Mouse (Mus musculus) embryonic fibroblast, embryonic 13.5 days (primary cell): Measurements from ENCODE around the gene Mgea5.

Experiments used
- CTCF ChIP-seq: IDR thresholded peaks from 2 replicates; pipeline ENCODE4 v1.5.1; 2011; ENCODE audit warnings: mild to moderate bottlenecking, control low read depth, low read length, moderate library complexity, borderline replicate concordance; ENCODE audit not compliant: insufficient read depth
- POLR2A ChIP-seq: IDR thresholded peaks from 2 replicates; pipeline ENCODE4 v1.6.1; 2011; ENCODE audit warnings: low read depth, mild to moderate bottlenecking, control low read depth, low read length, moderate library complexity

DNA sequence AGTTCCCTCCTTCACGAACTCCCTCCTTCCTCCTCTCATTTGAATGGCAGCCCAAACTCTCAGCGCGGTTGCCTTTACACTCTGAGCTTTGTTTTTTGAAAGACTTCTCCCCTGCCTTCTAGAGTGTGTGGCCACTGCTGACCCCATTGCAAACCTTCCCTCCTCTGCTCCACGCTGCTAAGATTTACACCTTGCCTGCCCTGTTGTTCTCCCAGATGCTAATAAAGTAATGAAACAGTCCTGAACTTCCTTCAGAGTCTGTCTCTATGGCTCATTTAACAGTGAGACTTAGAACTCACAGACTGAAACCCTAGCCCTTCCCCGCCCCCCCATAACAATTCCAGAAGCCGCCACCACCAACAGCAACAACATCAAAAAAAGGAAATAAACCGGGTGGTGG, 5.7 kb upstream of the Mgea5 start:
- TF ChIP-seq CTCF (no peak), POLR2A (no peak)
